1 mouse cellular context compared by ENCODE assay signal in genomic region chr2:120187583-120187982, GRCm38 (mm10).
TF ChIP-seq lines count a peak whose summit lies in the region.

No protein-coding gene starts in this region.

TF ChIP-seq in CH12.LX, 34 proteins besides CTCF, POLR2A, EP300 and RAD21 (continued from another document):
- peak; percentile 37 for TF ChIP-seq SMC3 (IDR thresholded peaks at IDR 0.05; ENCODE audit: low read depth, low read length)
